Mouse (Mus musculus): ENCODE results near the gene Pphln1. TPM values are rescaled to one million over a fixed set of nuclear protein-coding genes. Genes with fewer than 3 reads are reported as not detected.

Gene Pphln1
- polyA plus RNA-seq, 1 experiment from 2014 or later, result 35.4 TPM

GRCm38 (mm10) chr15:93530703-93531032 lies 132.5 kb downstream of the Pphln1 start:
- H3K36me3 ChIP-seq (ENCODE audit: control insufficient read depth, insufficient read depth, low read length), result no peaks in the 10 kb centered on the region
- H3K4me2 ChIP-seq (ENCODE audit: low read length), result no peak overlapping the region
- H3K9ac ChIP-seq (replicated peaks; ENCODE audit: low read length), result no peak overlapping the region
- no peak for DNase-seq
- H3K9me3 ChIP-seq (ENCODE audit: control insufficient read depth, low read length), result no peaks in the 10 kb centered on the region
- no peak overlapping the region for H3K27ac ChIP-seq (replicated peaks; ENCODE audit: low read depth, low read length)
- no peaks in the 10 kb centered on the region for H3K4me1 ChIP-seq (ENCODE audit: control insufficient read depth, insufficient read depth, low read length)
- no peaks in the 10 kb centered on the region for H3K27me3 ChIP-seq (ENCODE audit: control insufficient read depth, insufficient read depth, low read length)
- ATAC-seq (ENCODE audit: low FRiP score, low TSS enrichment), result no peak
- H3K4me3 ChIP-seq (replicated peaks; ENCODE audit: low read depth, low read length), result no peak overlapping the region
- 81% methylated on average over 3 of the region's 3 CpGs for WGBS

DNA sequence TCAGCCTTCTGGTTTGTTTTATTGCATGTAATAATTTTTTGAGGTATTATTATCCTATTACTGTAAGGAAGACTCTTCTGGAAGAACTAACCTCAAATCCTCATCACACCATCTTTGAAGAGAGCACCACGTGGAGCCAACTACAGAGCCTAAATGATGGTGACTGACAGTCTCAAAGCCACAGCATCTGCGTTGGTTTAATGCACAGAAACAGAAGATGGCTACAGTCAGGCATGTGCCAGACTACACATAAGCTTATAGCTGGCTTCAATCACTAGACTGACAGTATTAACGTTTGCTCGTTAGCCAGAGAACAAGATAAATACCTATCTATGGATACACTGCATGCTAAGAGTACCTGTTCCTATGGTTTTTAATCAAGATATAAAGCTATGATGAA lies 138.0 kb downstream of the Pphln1 start:
- H3K4me2 ChIP-seq (ENCODE audit: low read length), result no peak overlapping the region
- H3K4me3 ChIP-seq (replicated peaks; ENCODE audit: low read depth, low read length), result no peak overlapping the region
- 83% methylated on average over 4 of the region's 4 CpGs for WGBS
- H3K9me3 ChIP-seq (ENCODE audit: control insufficient read depth, low read length), result no peaks in the 10 kb centered on the region
- no peaks in the 10 kb centered on the region for H3K36me3 ChIP-seq (ENCODE audit: control insufficient read depth, insufficient read depth, low read length)
- no peak overlapping the region for H3K9ac ChIP-seq (replicated peaks; ENCODE audit: low read length)
- no peaks in the 10 kb centered on the region for H3K27me3 ChIP-seq (ENCODE audit: control insufficient read depth, insufficient read depth, low read length)
- DNase-seq, result no peak
- no peak overlapping the region for H3K27ac ChIP-seq (replicated peaks; ENCODE audit: low read depth, low read length)
- ATAC-seq (ENCODE audit: low FRiP score, low TSS enrichment), result no peak
- no peaks in the 10 kb centered on the region for H3K4me1 ChIP-seq (ENCODE audit: control insufficient read depth, insufficient read depth, low read length)

GRCm38 (mm10) chr15:93537745-93538144 lies 139.6 kb downstream of the Pphln1 start:
- 86% methylated on average over 7 of the region's 7 CpGs for WGBS
- H3K4me2 ChIP-seq (ENCODE audit: low read length), result no peak overlapping the region
- no peak overlapping the region for H3K4me3 ChIP-seq (replicated peaks; ENCODE audit: low read depth, low read length)
- no peaks in the 10 kb centered on the region for H3K9me3 ChIP-seq (ENCODE audit: control insufficient read depth, low read length)
- ATAC-seq (ENCODE audit: low FRiP score, low TSS enrichment) (no peak), DNase-seq (no peak)
- no peaks in the 10 kb centered on the region for H3K36me3 ChIP-seq (ENCODE audit: control insufficient read depth, insufficient read depth, low read length)
- no peak overlapping the region for H3K27ac ChIP-seq (replicated peaks; ENCODE audit: low read depth, low read length)
- no peaks in the 10 kb centered on the region for H3K4me1 ChIP-seq (ENCODE audit: control insufficient read depth, insufficient read depth, low read length)
- no peaks in the 10 kb centered on the region for H3K27me3 ChIP-seq (ENCODE audit: control insufficient read depth, insufficient read depth, low read length)
- no peak overlapping the region for H3K9ac ChIP-seq (replicated peaks; ENCODE audit: low read length)

DNA sequence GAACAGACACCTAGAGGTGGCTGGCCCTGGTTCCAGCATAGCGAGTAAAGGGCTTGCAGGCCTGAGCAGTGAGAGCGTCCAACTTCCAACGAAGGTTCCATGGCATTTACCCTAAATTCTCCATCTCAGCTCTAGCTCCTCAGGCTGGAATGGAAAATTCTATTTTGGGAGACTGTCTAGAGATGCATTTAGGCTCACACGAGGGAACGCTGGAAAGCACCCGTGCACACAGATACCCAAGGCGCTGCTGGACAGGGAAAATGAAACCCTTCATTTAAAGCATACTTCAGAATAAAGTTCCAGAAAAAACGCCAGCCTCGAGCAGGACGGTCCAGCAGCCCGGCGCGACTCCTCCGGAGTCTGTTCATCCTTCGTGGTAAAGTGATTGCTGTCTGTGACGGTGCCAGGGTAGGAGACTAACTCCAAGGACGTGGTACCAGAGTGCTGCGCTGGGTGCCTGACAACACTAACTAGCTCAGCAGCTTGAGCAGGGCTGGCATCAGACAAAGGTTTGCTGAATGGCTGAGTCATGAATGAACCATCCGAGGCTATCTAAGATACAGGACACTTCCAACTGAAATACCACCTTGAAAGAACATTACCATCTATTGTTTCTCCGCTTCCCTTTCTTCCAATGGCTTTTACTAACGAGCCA lies 140.5 kb downstream of the Pphln1 start:
- 89% methylated on average over 21 of the region's 21 CpGs for WGBS

DNA sequence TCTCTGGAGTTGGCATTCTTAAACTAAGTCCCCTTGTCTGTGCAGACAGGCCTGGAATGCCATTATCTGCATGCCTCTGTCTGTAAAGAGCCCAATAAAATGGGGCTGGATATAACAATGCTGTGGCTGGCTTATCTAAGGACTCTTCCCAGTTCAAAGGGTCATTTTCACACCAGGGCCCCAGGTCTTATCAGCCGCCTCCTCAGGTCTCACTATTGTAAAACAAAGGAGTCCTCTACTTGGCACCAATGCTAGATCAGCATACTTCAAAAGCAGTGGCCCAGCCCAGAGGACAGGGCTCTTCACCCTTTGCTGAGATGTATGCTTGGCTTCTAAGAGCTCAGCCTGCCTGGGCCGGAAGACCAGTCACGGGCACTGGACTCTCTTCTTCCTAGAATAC lies 141.3 kb downstream of the Pphln1 start:
- H3K4me1 ChIP-seq (ENCODE audit: control insufficient read depth, insufficient read depth, low read length), result no peaks in the 10 kb centered on the region
- no peak overlapping the region for H3K9ac ChIP-seq (replicated peaks; ENCODE audit: low read length)
- H3K27me3 ChIP-seq (ENCODE audit: control insufficient read depth, insufficient read depth, low read length), result no peaks in the 10 kb centered on the region
- no peak for ATAC-seq (ENCODE audit: low FRiP score, low TSS enrichment)
- no peak for DNase-seq
- H3K4me3 ChIP-seq (replicated peaks; ENCODE audit: low read depth, low read length), result no peak overlapping the region
- no peak overlapping the region for H3K4me2 ChIP-seq (ENCODE audit: low read length)
- no peak overlapping the region for H3K27ac ChIP-seq (replicated peaks; ENCODE audit: low read depth, low read length)
- no peaks in the 10 kb centered on the region for H3K36me3 ChIP-seq (ENCODE audit: control insufficient read depth, insufficient read depth, low read length)
- 75% methylated on average over 3 of the region's 3 CpGs for WGBS
- H3K9me3 ChIP-seq (ENCODE audit: control insufficient read depth, low read length), result no peaks in the 10 kb centered on the region

More for the DNA sequence above, 140.5 kb downstream of the Pphln1 start:
- no peaks in the 10 kb centered on the region for H3K27me3 ChIP-seq (ENCODE audit: control insufficient read depth, insufficient read depth, low read length)
- H3K4me2 ChIP-seq (ENCODE audit: low read length), result no peak overlapping the region
- H3K9ac ChIP-seq (replicated peaks; ENCODE audit: low read length), result no peak overlapping the region
- H3K27ac ChIP-seq (replicated peaks; ENCODE audit: low read depth, low read length), result no peak overlapping the region
- no peaks in the 10 kb centered on the region for H3K36me3 ChIP-seq (ENCODE audit: control insufficient read depth, insufficient read depth, low read length)
- H3K4me3 ChIP-seq (replicated peaks; ENCODE audit: low read depth, low read length), result no peak overlapping the region
- no peaks in the 10 kb centered on the region for H3K9me3 ChIP-seq (ENCODE audit: control insufficient read depth, low read length)
- ATAC-seq (ENCODE audit: low FRiP score, low TSS enrichment), result no peak
- DNase-seq, result no peak
- H3K4me1 ChIP-seq (ENCODE audit: control insufficient read depth, insufficient read depth, low read length), result no peaks in the 10 kb centered on the region

Other genes with a start within 250 kb of the Pphln1 start
- gene Gxylt1, start 123.2 kb upstream of the Pphln1 start, polyA plus RNA-seq (2014; fragmentation: Nextera tagmentation; extraction: Ambion mirVana), result 5.0 and 7.3 TPM in 2 replicates
- gene Yaf2, start 61.4 kb upstream of the Pphln1 start, polyA plus RNA-seq (2014; fragmentation: Nextera tagmentation; extraction: Ambion mirVana), result 122 and 133 TPM in 2 replicates
- gene Zcrb1, start within 50 bp of the Pphln1 start, polyA plus RNA-seq (2014; fragmentation: Nextera tagmentation; extraction: Ambion mirVana), result 148 and 157 TPM in 2 replicates
- 8.2 and 11.6 TPM in 2 replicates for gene Prickle1, start 197.5 kb downstream of the Pphln1 start, polyA plus RNA-seq (2014; fragmentation: Nextera tagmentation; extraction: Ambion mirVana)